Mouse (Mus musculus): ENCODE measurements around the gene Adra2c.

DNA sequence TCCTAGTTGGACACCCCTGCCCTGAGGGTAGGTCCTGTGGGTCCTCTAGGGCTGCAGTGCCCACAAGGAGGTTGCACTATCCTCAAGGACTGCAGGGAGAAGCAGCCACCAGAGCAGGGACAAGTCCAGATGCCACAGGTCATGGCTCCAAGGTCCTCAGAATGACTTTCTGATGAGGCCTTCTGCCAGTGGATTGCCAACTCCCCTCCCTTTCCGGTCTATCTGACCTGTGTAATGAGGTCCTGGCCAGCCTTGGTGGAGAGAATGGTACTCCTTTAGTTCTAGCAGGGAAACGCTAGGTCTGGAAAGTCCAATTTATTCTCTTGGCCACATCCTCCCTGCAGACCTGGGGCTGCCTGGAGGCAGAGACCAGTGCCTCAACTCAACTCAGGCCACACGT, at the start of gene Adra2c:
- TF ChIP-seq POLR2A (IDR thresholded peaks at IDR 0.05; ENCODE audit: control insufficient read depth, low read depth, low read length) (no peak), CTCF (IDR thresholded peaks at IDR 0.05; ENCODE audit: control insufficient read depth, insufficient read depth, insufficient replicate concordance, low read depth, low read length) (no peak)

All from testis, adult 2 months (tissue).